Mouse (Mus musculus): ENCODE results near the gene Arhgap27. TPM values are rescaled to one million over a fixed set of nuclear protein-coding genes. Genes with fewer than 3 reads are reported as not detected.

Arhgap27 gene
- total and polyA plus RNA-seq, 3 experiments: 6.3 to 15.0 TPM; not detected in 1

DNA sequence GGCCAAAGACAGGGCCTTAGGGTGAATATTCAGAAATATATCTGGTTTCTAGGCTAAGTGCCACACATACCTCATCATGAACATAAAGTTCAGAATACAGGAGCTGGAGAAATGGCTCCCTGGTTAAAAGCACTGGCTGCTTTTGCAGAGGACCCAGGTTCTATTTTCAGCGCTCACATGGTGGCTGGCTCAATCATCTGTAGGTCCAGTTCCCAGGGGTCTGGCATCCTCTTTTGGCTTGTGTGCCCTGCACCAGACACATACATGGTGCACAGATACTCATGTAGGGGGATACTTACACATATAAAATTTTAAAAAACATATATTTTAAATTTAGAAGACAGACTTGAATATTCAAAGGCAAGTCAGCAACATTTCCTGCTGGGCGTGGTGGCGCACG lies 32.7 kb upstream of the Arhgap27 start:
- Histone ChIP-seq H3K36me3 (ENCODE audit: control insufficient read depth in 1 of 2, insufficient read depth in 2 of 2, low read length in 2 of 2) (peaks cover 3 to 11% of the 10 kb centered on the region in 2 experiments; a peak in 3 of 4 replicates), H3K27ac (ENCODE audit: control insufficient read depth, low read depth, low read length) (no peak overlapping the region), H3K9me3 (replicated peaks; ENCODE audit: insufficient read depth, low read length) (no peaks in the 10 kb centered on the region), H3K79me2 (ENCODE audit: control insufficient read depth, insufficient read depth, low read length, poor library complexity) (no peaks in the 10 kb centered on the region), H3K4me3 (ENCODE audit: control insufficient read depth in 1 of 2, insufficient read depth in 1 of 2, low read depth in 2 of 2, low read length in 2 of 2) (no peak overlapping the region), H3K9ac (ENCODE audit: control insufficient read depth, low read depth, low read length, poor library complexity, severe bottlenecking) (no peak overlapping the region), H3K4me1 (ENCODE audit: control insufficient read depth in 1 of 2, insufficient read depth in 2 of 2, low read length in 2 of 2) (0 out of 4 replicates have a peak, but pooled peaks cover 0 to 3% of the 10 kb centered on the region in 2 experiments), H3K27me3 (ENCODE audit: control insufficient read depth in 1 of 2, insufficient read depth in 2 of 2, low read length in 2 of 2) (no peaks in the 10 kb centered on the region)
- no peak for DNase-seq (ENCODE audit: low read depth, low spot score)
- TF ChIP-seq ZC3H11A (IDR thresholded peaks at IDR 0.05; ENCODE audit: low read depth, low read length) (no peak), MXI1 (IDR thresholded peaks at IDR 0.05; ENCODE audit: low read depth, low read length) (no peak), UBTF (IDR thresholded peaks at IDR 0.05; ENCODE audit: borderline replicate concordance, insufficient read depth, low read depth, low read length) (no peak), USF2 (IDR thresholded peaks at IDR 0.05; ENCODE audit: borderline replicate concordance in 1 of 2, insufficient read depth in 1 of 2, low read depth in 1 of 2, low read length in 2 of 2) (no peak), POLR2AphosphoS5 (IDR thresholded peaks at IDR 0.05; ENCODE audit: borderline replicate concordance, low read depth, low read length) (no peak), RAD21 (IDR thresholded peaks at IDR 0.05; ENCODE audit: low read depth, low read length) (no peak), MAX (IDR thresholded peaks at IDR 0.05; ENCODE audit: low read length) (no peak), POLR2A (IDR thresholded peaks at IDR 0.05; ENCODE audit: control insufficient read depth in 1 of 2, insufficient read depth in 1 of 2, low read depth in 1 of 2, low read length in 2 of 2, poor library complexity in 1 of 2) (no peak), MYC (IDR thresholded peaks at IDR 0.05; ENCODE audit: low read depth, low read length) (no peak), TBP (IDR thresholded peaks at IDR 0.05; ENCODE audit: low read depth, low read length) (no peak), SMC3 (IDR thresholded peaks at IDR 0.05; ENCODE audit: low read depth, low read length) (no peak), MEF2A (IDR thresholded peaks at IDR 0.05; ENCODE audit: extremely low read depth, insufficient replicate concordance, low read depth, low read length, poor library complexity, severe bottlenecking) (no peak), MAZ (IDR thresholded peaks at IDR 0.05; ENCODE audit: low read depth, low read length) (no peak), ZNF384 (IDR thresholded peaks at IDR 0.05; ENCODE audit: low read depth, low read length) (no peak), JUND (IDR thresholded peaks at IDR 0.05; ENCODE audit: low read depth, low read length) (no peak), CTCF (IDR thresholded peaks at IDR 0.05 in 2 of 3, conservative IDR thresholded peaks at IDR 0.05 in 1 of 3; ENCODE audit: control insufficient read depth in 1 of 3, insufficient read depth in 1 of 3, low read depth in 2 of 3, low read length in 3 of 3, poor library complexity in 1 of 3, severe bottlenecking in 1 of 3) (no peak), MYB (IDR thresholded peaks at IDR 0.05; ENCODE audit: low read depth, low read length) (no peak)

DNA sequence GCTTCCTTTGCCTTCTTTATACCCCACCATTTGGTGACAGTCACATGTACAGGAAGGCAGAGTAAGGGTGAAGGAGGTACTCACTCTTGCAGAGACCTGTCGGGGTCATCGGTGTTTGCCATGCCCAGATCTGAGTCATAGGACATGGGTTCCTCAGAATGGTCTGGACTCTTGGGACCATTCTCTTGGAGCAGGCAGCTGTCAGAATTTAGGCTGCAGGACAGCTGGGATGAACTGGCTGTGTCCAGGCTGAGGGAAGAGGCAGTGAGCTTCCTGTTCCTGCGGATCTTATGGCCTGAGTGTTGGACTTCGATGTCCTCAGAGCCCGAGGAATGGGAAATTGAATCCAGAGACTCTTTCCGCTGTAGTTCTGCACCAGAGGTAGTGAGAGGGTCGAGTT lies 31.1 kb upstream of the Arhgap27 start:
- DNase-seq (ENCODE audit: low read depth, low spot score): no peak
- Histone ChIP-seq H3K36me3 (ENCODE audit: control insufficient read depth in 1 of 2, insufficient read depth in 2 of 2, low read length in 2 of 2) (peaks cover 0 to 13% of the 10 kb centered on the region in 2 experiments; a peak in 2 of 4 replicates), H3K9me3 (replicated peaks; ENCODE audit: insufficient read depth, low read length) (no peaks in the 10 kb centered on the region), H3K27me3 (ENCODE audit: control insufficient read depth in 1 of 2, insufficient read depth in 2 of 2, low read length in 2 of 2) (no peaks in the 10 kb centered on the region), H3K4me1 (ENCODE audit: control insufficient read depth in 1 of 2, insufficient read depth in 2 of 2, low read length in 2 of 2) (no peaks in the 10 kb centered on the region), H3K27ac (ENCODE audit: control insufficient read depth, low read depth, low read length) (no peak overlapping the region), H3K9ac (ENCODE audit: control insufficient read depth, low read depth, low read length, poor library complexity, severe bottlenecking) (no peak overlapping the region), H3K4me3 (ENCODE audit: control insufficient read depth in 1 of 2, insufficient read depth in 1 of 2, low read depth in 2 of 2, low read length in 2 of 2) (no peak overlapping the region), H3K79me2 (ENCODE audit: control insufficient read depth, insufficient read depth, low read length, poor library complexity) (no peaks in the 10 kb centered on the region)
- no peak for TF ChIP-seq MAX (IDR thresholded peaks at IDR 0.05; ENCODE audit: low read length)
- no peak for TF ChIP-seq USF2 (IDR thresholded peaks at IDR 0.05; ENCODE audit: borderline replicate concordance in 1 of 2, insufficient read depth in 1 of 2, low read depth in 1 of 2, low read length in 2 of 2)
- no peak for TF ChIP-seq POLR2AphosphoS2 (IDR thresholded peaks at IDR 0.05; ENCODE audit: low read length)
- TF ChIP-seq EP300 (IDR thresholded peaks at IDR 0.05; ENCODE audit: low read depth in 1 of 2, low read length in 2 of 2): no peak
- no peak for TF ChIP-seq ELF1 (IDR thresholded peaks at IDR 0.05; ENCODE audit: low read depth, low read length)
- no peak for TF ChIP-seq MYC (IDR thresholded peaks at IDR 0.05; ENCODE audit: low read depth, low read length)
- no peak for TF ChIP-seq NRF1 (IDR thresholded peaks at IDR 0.05; ENCODE audit: insufficient read depth, low read depth, low read length, poor library complexity, severe bottlenecking)
- no peak for TF ChIP-seq ZKSCAN1 (IDR thresholded peaks at IDR 0.05; ENCODE audit: low read depth, low read length)
- TF ChIP-seq POLR2A (IDR thresholded peaks at IDR 0.05; ENCODE audit: control insufficient read depth in 1 of 2, insufficient read depth in 1 of 2, low read depth in 1 of 2, low read length in 2 of 2, poor library complexity in 1 of 2): no peak
- TF ChIP-seq CTCF (IDR thresholded peaks at IDR 0.05 in 2 of 3, conservative IDR thresholded peaks at IDR 0.05 in 1 of 3; ENCODE audit: control insufficient read depth in 1 of 3, insufficient read depth in 1 of 3, low read depth in 2 of 3, low read length in 3 of 3, poor library complexity in 1 of 3, severe bottlenecking in 1 of 3): no peak
- TF ChIP-seq UBTF (IDR thresholded peaks at IDR 0.05; ENCODE audit: borderline replicate concordance, insufficient read depth, low read depth, low read length): no peak
- no peak for TF ChIP-seq MAZ (IDR thresholded peaks at IDR 0.05; ENCODE audit: low read depth, low read length)
- TF ChIP-seq HCFC1 (IDR thresholded peaks at IDR 0.05; ENCODE audit: low read depth, low read length): no peak
- TF ChIP-seq CHD1 (IDR thresholded peaks at IDR 0.05; ENCODE audit: low read depth, low read length): no peak
- TF ChIP-seq SIN3A (IDR thresholded peaks at IDR 0.05; ENCODE audit: low read length): no peak
- no peak for TF ChIP-seq GABPA (IDR thresholded peaks at IDR 0.05; ENCODE audit: low read depth, low read length)

Measured in MEL (cell line).